Mouse (Mus musculus) right cerebral cortex, adult 2 months (tissue): ENCODE measurements at regions not wholly inside any gene's neighbourhood (a gene's known extent, or its start where the extent isn't known, plus 50 kb on each side); places are given as distances from the start of the nearest gene placed in this dataset.

Experiments used
- DNase-seq, 2 experiments: peaks; one replicate each; pipeline ENCODE4 v3.0.0; 2021 to 2022; ENCODE audit warnings: low spot score in 2 of 2

DNA sequence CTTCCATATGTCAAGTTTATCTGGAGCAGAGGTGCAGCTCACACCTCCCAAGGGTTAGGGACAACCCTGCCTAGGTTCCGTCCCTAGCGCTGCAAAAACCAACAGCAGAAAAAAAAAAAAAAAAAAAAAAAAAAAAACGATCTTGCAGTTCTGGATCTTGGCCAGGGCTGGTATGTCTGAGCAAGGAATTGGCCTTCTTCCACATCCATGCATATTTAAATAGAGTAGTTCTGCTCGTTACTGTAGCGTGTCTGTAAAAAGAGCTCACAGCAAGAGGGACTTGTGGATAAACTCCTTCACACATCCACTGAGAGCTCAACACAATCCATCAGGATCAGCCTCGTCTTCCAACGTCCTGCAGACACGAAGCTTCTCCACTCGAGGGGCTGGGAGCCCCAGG lies 639.4 kb upstream of the Adam5 start:
- DNase-seq = peak; percentile 13 to 20

DNA sequence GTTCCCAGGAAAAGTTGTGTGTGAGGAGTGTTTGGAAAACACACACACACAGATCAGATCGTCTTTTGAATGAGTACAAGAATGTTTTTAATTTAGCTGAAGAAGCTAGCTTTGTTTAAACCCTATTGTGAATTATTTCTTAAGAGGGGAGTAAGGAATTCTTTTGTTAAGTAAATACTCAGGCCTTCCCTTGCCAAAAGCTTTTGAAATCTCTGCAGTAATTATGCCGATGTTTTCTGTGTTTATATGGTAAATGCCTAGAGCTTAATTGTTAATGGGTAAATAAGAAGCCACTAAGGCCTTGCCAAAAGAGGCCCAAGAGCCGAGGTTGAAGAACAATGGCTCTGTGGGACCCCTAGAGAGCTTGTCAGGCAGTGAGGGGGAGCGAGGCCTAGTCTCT lies 638.3 kb upstream of the Adam5 start:
- DNase-seq = no peak

DNA sequence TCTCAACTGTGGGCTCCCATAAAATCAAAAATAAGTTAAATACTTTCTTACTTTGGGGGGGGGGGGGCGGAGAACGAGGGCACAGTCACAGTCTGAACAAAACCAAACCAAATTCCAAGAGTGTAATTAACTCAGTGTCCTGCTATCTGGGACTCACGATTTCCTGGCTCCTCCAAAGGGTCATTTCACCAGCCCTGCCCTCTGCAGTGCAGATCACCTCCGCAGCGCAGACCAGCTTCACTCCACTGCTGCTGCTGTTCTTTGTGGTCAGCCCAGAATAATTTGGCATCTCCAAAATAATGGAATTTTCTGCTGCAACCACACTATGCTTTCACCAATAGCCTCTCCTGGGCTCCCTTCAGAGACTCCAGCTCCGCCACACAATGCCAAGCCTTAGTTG lies 631.5 kb upstream of the Adam5 start:
- DNase-seq = no peak

DNA sequence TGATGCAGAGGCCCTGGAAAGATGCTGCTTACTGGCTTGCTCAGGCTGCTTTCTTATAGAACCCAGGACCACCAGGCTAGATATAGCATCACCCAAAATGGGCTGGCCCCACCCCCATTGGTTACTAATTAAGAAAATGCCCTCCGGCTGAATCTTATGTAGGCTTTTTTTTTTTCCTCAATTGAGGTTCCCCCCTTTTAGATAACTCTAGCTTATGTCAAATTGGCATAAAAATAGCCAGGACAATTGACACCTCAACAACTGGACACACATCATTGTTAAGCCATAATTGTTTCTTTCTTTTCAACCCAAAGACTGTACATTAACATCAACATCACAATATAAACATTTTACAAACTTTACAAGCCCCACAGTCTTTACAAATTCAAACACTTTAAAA lies 630.8 kb upstream of the Adam5 start:
- no peak for DNase-seq

DNA sequence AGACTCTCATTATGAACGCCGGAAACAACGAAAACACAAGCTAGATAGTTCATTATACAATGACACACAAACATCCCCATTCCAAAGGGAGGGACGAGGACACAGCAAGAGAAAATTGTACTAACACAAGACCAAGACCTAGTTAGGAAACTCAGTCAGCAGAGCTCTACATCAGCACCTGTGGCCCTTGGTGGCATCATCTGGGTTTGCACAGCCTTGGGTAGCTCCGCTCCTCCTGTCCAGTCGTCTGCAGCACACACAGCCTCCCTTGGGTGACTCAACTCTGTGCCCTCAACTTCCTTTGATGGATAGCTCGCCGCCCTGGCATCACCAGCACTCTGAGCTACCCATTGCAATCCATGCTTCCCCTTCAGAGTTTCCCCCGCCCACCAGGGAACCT lies 629.7 kb upstream of the Adam5 start:
- no peak for DNase-seq

DNA sequence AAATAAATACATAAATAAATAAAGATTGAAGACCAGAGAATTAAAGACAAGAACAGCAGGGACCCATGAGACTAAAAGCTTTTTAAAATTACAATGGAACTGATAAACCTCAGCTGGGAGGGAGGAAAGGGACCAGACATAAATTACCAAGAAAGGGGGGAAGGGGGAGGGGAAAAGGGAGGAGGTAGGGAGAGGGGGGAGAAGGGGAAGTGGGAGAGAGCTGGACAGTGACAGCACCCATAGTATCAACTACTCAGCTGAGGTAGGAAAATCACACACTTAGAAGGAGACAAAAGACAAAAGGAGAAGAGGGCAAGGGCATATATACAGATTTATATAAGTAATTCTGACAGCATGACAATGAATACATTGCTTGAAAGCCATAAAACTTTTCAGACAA lies 626.4 kb upstream of the Adam5 start:
- DNase-seq = no peak

DNA sequence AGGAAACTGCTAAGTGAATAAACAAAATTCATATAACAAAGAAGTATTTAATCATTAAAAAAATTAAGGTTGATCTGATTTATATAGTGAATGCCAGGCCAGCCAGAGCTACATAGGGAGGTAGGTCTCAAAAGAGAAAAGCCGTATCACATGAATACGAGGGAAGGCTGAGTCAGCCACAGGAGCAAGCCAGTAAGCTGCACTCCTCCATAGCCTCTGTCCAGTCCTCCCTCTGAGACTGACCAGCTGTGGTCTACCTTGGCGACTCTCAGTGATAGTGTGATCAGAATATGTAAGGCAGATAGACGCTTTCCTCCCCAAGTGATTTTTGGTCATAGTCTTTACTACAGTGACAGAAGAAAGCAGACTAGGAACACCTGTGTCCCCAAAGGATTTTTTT lies 625.4 kb upstream of the Adam5 start:
- no peak for DNase-seq

DNA sequence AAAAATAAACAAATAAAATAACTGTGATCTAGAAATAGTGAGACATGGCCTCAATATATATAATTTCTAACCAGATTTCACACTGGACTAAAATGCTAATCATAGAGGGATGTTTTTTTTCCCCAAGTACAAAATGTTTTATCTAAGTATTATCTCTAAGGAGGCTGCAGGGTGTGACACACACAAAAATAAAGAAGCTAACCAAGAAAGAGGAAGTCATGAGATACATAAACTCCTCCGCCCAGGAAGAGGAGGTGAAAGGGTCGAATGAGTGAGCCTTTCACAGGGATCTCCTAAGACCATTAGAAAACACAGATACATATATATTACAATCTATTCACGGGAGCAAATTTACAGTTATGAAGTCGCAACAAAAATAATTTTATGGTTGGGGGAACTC lies 623.7 kb upstream of the Adam5 start:
- DNase-seq = no peak

DNA sequence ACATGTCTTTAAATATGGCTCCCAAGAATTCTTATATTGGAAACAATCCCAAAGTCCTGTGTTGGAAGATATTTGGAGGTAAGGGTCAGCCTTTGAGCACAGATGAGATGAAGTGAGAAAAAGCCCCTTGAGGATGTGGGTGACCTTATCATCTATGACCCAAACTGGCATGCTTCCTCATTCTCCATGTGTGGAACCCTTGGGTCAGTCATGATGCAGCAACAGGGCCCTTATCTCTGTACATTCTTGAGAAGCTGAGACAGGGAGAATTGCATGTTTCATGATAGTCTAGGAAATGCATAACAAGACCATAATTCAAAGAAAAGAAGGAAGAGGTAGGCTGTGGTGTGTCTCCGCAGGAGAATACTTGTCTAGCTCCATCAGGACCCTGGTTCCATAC lies 621.8 kb upstream of the Adam5 start:
- DNase-seq = no peak

DNA sequence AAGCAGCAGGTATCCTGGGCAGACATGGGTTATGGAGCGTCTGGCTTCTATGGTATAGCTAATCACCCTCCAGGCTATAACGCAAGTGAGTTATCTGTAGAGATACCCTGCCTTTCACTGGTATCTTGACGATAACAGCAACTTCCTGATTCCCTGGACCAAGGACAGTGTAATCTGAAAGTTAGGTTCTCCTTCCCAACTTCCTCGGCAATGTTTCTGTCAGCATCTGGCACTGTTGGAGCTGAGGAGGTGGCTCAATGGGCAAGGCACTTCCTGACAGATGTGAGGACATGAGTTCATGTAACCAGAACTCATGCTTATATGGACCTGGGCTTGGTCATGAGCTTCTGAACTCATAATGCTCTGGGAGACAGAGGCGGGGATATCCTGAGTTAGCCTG lies 620.9 kb upstream of the Adam5 start:
- DNase-seq = no peak

DNA sequence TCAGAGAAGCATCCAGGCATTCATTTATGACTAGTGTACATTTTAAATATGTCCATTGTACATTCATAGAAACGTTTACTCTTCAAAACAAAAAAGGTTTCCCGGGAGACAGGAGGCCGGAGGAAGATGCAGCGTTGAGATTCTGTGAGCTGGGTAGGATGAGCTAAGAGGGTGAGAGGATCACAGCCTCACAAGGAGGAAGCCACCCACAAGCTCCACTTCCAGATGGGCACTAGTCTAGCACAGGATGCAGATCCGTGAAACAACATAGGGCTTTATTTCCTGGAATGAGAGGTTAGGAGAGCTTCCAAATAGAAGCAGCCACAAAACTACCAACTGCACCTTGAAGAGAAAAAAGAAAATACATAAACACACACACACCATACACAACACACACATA lies 619.4 kb upstream of the Adam5 start:
- DNase-seq = peak; percentile 16 to 27

DNA sequence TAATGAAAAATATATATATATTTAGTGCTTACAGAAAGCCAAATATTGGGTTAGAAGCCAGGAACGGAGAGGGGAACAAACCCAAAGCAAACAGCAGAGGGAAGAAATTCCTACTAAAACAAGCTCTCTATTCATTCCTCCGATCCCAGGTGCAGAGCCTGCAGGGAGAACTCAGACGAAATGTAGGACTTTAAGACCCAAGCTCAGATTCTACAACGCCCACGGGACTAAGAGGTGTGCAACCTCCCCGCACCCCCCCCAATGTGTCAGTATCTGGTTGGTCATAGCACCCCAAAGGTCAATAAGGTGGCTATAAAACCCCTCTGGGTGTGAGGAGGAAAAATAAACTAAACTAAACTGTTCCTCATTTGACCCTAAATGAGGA lies 616.9 kb upstream of the Adam5 start:
- no peak for DNase-seq

DNA sequence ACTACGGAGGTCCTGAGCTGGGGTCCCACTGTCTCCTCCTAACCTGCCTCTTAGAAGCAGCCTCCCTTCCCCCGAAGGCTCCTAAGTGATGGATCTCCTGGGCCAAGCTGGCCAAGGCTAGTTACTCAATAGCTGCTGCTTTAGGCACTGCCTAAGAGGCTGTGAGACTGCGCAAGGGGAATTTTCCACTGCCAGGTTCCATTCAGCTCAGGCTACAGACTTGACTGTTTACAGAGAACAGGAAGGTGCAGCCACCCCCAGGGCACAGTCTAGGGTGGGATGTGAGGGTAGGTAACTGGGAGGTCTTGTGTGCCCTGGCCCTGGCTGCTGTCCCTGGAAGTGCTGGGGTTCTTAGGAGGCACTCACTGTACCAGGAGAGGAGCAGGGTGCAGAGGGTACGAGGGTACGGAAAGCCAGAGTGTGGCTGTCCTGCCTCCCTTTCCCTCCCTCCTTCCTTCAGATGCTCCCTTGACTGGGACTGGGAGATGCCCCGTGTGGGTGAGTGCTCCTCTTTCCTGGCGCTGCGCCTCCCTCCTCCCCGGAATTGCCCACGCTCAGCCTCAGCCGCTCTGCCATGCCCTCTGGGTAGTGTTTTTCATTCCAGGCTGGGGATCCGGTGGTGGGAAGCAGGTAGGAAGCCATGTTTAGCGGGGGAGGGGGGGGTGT lies 616.4 kb upstream of the Adam5 start:
- DNase-seq = peak; percentile 36 to 37

DNA sequence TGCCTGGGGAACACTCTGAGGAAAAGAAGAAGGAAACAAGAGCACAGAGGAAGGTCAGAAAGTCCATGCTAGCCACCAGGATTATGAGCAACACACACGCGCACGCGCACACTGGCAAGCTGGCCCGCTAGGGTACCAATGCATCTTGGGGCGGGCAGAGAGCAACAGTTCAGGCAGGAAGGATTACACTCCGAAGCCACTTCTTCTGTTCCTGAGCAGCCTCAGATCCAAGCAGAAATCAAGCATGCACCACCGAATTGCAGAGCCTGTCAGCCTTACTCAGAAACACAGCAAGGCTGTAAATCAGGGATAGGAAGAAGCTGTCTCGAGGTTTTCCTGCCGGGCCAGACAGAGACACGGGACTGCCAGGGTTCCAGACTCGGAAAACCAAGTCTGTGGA lies 615.8 kb upstream of the Adam5 start:
- no peak for DNase-seq

DNA sequence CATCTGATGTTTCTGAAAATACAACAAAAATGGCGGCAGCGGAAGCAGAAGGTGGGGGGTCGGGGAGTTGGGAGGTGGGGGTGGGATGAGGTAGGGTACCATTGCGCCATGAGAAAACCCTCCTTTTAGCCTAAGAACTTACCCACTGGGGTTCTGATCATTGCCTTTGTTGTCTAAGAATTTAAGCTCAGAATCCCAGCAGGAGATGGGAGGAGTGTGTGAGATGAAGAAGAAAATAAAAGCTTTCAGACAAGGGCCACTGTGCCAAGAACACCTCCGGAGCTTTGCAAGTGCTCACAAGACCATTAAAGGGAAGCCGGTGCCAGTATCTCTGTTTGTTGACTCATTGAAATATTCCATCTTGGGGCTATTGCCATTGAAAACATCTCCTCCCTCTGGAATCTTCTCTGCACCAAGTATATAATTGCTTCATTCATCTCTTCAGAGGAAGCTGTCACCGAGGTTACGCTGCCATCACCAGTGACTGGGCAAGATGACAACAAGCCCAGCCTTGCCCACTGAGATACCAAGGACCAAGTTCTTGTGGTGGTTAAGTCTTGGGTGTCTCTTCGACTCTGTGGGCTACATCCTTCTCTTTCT lies 614.0 kb upstream of the Adam5 start:
- peak in 1 of 2 experiments; percentile 21 for DNase-seq

DNA sequence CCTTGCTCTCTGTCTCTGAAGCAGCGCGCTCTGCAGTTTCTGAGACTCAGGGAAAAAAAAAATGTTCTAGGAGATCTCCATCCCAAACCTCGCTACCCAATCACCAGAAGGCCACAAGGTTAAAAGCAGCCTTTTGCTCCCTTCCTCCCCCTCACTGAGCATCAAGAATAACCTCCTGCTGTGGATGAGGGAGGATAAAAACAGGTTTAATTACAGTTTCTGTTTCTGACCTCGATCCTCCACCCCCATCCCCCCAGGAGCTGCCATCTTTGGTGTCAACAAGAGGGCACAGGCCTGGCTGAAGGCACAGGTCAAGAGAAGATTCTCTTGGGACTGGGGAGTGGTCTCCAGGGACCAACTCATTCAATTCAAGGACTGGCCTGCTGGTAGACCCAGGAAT lies 613.0 kb upstream of the Adam5 start:
- DNase-seq = no peak

DNA sequence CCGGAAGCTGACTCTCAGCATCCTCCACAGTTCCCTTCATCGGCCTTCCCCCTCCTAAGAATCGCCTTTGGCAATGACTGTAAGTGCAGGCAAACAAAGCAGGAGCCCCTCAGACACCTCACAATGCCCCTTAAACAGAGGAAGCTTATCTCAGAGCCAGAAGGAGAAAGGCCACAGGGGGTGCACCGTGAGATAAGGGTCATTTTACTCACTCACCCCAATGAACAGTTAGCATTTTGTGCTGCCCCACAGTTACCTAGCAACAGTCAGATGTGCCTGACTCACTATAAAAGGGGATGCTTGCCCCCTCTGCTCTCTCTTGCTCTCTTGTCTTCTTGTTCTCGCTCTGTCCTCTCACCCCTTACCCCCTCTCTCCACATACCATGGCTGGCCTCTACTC lies 606.4 kb upstream of the Adam5 start:
- no peak for DNase-seq

DNA sequence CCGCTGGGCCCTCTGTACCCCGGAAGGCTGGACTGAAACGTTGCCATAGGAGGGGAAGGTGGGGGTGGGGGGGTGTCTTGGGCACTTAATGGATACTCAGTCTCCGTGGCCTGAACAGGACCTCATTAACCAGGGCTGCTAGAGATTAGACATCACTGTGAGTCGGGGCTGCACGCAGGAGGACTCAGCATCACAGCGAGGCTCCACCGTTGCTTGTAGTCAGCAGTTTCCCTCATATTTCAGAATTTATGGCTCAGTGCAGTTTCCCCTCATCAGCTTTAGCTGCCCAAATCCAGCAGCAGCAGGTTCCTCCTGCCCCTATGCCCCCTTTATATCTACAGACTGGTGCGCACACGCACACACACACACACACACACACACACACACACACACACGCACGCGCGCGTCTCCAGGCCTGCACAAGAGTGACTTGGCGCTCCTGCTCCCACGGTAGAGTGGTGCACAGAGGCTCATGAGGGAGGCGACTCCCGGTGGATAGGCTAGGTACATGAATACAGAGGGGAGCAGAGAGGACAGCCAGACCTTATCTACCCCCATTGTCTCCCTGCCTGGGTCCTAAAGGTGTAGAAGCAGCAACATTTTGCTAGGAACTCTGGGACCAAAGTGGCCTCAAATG lies 605.8 kb upstream of the Adam5 start:
- DNase-seq = no peak

DNA sequence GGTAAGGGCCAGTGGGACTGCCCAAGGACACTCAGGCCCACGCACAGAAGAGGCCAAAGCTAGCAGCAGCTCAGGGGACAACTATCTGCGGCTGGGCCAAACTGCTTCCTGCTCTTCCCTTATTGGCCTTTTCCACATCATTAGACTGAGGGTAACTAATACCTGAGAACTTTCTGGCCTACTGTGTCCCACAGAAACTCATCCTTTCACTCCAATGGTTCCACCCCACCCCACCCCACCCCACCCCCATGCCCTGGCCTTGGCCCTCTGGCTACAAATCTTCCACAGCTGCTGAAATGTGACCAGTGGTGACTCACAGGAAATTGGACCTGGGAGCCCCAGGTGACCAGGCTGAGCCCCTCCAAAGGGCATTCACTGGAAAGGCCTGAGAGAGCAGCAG lies 604.6 kb upstream of the Adam5 start:
- no peak for DNase-seq

DNA sequence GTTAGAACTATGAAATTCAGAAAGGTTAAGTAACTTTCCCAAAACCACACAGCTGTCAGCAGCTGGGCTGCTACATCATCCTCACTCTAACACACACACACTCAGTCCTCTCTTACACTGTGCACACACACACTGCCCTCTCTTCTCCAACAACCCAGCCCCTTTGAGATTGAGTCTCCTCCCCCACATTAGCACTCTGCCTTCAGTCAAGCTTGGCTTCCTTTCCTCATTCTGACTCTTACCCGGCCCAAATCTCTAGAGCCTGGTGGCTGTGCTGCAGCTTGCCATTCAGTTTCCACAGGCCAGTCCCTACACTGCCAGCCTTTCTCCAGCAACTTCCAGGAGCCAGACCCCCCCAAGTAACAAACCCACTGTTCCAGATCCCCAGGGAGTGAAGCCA lies 602.0 kb upstream of the Adam5 start:
- no peak for DNase-seq

DNA sequence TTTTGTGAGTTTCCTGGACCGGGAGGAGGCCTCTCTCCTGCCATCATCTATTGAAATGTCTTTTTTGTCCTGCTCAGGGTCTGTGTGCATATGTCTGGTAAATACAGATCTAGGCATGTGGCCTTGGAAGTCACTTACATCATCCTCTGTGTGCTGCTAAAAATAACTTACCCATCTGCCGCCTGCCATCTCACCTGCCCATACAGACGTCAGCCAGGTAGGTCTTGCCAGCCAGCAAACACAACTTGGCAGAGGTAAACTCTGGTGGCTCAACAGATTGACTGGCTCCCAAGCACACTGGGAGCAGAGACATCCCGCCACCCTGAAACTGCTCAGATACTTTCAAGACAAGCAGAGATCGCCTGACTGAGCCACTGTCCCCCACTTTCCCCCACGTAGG lies 597.3 kb upstream of the Adam5 start:
- no peak for DNase-seq

DNA sequence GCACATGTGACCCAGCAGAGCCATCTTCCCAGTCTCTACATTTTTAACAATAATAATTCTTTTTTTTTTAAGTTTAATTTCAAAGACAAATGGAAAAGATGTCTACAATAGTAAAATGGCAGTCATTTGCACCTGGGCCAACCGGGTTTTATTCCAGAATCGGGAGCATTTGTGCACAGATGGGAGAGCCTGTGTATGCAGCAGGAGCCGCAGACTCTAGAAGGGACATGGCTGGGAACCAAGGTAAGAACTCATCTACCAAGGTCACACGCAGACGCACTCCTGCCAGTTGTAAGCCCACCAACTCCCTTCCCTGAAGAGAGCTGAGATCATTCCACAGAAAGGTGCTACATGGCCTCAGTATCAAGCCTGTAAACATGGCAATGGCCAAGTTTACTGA lies 586.4 kb upstream of the Adam5 start:
- DNase-seq = no peak

DNA sequence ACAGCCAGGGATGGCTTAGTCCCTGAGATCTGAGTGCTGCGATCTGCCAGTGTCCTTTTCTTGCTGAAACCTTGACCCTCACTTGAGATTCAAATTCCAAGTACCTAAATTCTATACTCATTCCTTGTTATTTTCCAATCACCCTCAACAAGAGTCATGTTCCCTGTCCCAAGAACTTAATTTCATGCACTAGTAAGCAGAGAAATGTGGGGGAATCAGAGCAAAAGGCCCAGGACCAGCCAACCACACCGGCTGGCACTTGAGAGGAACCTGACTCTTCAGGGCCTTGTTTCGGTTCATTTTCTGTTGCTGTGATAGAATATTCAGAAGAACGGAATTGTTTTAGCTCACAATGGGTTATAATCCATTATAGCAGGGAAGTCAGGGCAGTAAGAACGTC lies 583.7 kb upstream of the Adam5 start:
- no peak for DNase-seq

DNA sequence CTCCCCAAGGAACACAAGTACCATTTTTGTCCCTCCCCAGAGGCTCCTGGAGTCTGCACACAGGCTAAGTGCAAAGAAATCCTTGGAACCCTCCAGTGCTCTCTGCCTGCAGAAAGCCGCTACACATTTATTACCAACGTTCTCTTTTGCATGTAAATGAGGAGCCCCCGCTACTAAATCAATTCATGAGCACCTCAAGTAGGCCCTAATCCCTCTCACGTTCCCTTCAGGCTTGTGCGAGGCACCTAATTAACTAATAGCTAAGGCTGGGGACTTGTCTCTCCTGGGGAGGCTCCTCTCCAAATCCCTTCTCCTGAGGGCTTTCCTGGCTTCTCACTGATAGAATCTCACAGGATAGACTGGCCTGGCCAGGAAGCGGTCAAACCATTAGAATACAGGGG lies 568.6 kb upstream of the Adam5 start:
- DNase-seq = no peak
